Mouse (Mus musculus) limb, embryonic 14.5 days (tissue): ENCODE data around the gene Nav2. TPM values are rescaled to one million over a fixed set of nuclear protein-coding genes. Genes with fewer than 3 reads are reported as not detected.

Experiments
- ATAC-seq: fragments of 200-750 bp; cut with Nextera tagmentation; 2 replicates; pipeline ENCODE4 v1.8.0; 2017; ENCODE audit warnings: low read depth, moderate number of reproducible peaks, moderate TSS enrichment; ENCODE audit not compliant: low FRiP score
- DNase-seq: peaks from one replicate; pipeline ENCODE4 v3.0.0-alpha.2; 2015; ENCODE audit warnings: low spot score
- H3K27ac ChIP-seq: fragments of 300-500 bp; sonication (generic); replicated peaks from 2 replicates; pipeline ENCODE4 v1.5.1; 2014; ENCODE audit warnings: low read depth, mild to moderate bottlenecking, low read length, moderate library complexity, mixed read lengths
- H3K27me3 ChIP-seq: fragments of 300-500 bp; sonication (generic); 2 replicates; pipeline ENCODE4 v1.6.1; 2014; ENCODE audit warnings: low read length, mixed read lengths; ENCODE audit not compliant: control insufficient read depth, insufficient read depth
- H3K36me3 ChIP-seq: fragments of 300-500 bp; sonication (generic); 2 replicates; pipeline ENCODE4 v1.6.1; 2014; ENCODE audit warnings: mild to moderate bottlenecking, low read length, moderate library complexity, mixed read lengths; ENCODE audit not compliant: control insufficient read depth, insufficient read depth
- H3K4me1 ChIP-seq: fragments of 300-500 bp; sonication (generic); 2 replicates; pipeline ENCODE4 v1.6.1; 2014; ENCODE audit warnings: antibody characterized with exemption, low read length, mixed read lengths; ENCODE audit not compliant: control insufficient read depth, insufficient read depth
- H3K4me2 ChIP-seq: fragments of 300-500 bp; sonication (generic); replicated peaks from 2 replicates; pipeline ENCODE4 v1.6.1; 2014; ENCODE audit warnings: low read depth, mild to moderate bottlenecking, low read length, moderate library complexity; ENCODE audit not compliant: severe bottlenecking
- H3K4me3 ChIP-seq: fragments of 300-500 bp; sonication (generic); replicated peaks from 2 replicates; pipeline ENCODE4 v1.5.1; 2014; ENCODE audit warnings: low read length
- H3K9ac ChIP-seq: fragments of 300-500 bp; sonication (generic); 2 replicates; pipeline ENCODE4 v1.6.1; 2014; ENCODE audit warnings: mild to moderate bottlenecking, low read depth, low read length, moderate library complexity; ENCODE audit not compliant: severe bottlenecking
- H3K9me3 ChIP-seq: fragments of 300-500 bp; sonication (generic); 2 replicates; pipeline ENCODE4 v1.6.1; 2016; ENCODE audit warnings: low read length; ENCODE audit not compliant: control insufficient read depth
- POLR2A ChIP-seq: fragments of 200-500 bp; IDR thresholded peaks from 2 replicates; pipeline ENCODE4 v1.8.0; 2012; ENCODE audit warnings: inconsistent platforms, mild to moderate bottlenecking, moderate library complexity, borderline replicate concordance; ENCODE audit not compliant: insufficient read depth, insufficient read length; ENCODE audit errors: extremely low read depth
- WGBS: fragments of 180-500 bp; shearing (Covaris S2); extraction: QIAGEN DNeasy Blood & Tissue Kit; methylation state at CpG from one replicate; pipeline ENCODE4 v1.1.7; 2014; 5-methylcytosine and 5-hydroxymethylcytosine counted together
- polyA plus RNA-seq, 2 experiments: library from polyadenylated mRNA; depleted of rRNA in 1 of 2; stranded (reverse) in 1 of 2; unstranded in 1 of 2; fragments of >200 nt; fragmentation: Nextera tagmentation in 1 of 2; extraction: Ambion mirVana in 1 of 2; gene quantifications; 2 replicates each; pipeline versions ENCODE4 v1.2.1 to v1.2.3; 2012 to 2014

Nav2 gene
- polyA plus RNA-seq, 2 experiments, result 15.8 to 16.8 TPM

- DNase-seq (no peak), ATAC-seq (no peak)
- Histone ChIP-seq H3K4me2 (no peak overlapping the region), H3K9me3 (no peaks in the 10 kb centered on the region), H3K4me1 (no peaks in the 10 kb centered on the region; the same call in 1 of the 2 replicates), H3K27me3 (no peaks in the 10 kb centered on the region), H3K36me3 (no peaks in the 10 kb centered on the region), H3K27ac (no peak overlapping the region), H3K4me3 (no peak overlapping the region), H3K9ac (no peak overlapping the region)
- TF ChIP-seq POLR2A, result no peak
- 50% methylated on average over 8 of the region's 8 CpGs for WGBS
These were observed 83.5 kb downstream of the Nav2 start for GRCm38 (mm10) chr7:48991911-48992552.

- Histone ChIP-seq H3K4me1 (no peaks in the 10 kb centered on the region; the same call in 1 of the 2 replicates), H3K4me3 (no peak overlapping the region), H3K4me2 (no peak overlapping the region), H3K9me3 (no peaks in the 10 kb centered on the region), H3K27me3 (no peaks in the 10 kb centered on the region), H3K27ac (no peak overlapping the region), H3K9ac (no peak overlapping the region), H3K36me3 (no peaks in the 10 kb centered on the region)
- DNase-seq (no peak), ATAC-seq (no peak)
- WGBS, result 15% methylated on average over 13 of the region's 13 CpGs
- no peak for TF ChIP-seq POLR2A
These were observed 86.7 kb downstream of the Nav2 start for GRCm38 (mm10) chr7:48995171-48995570.

- TF ChIP-seq POLR2A, result no peak
- no peak for DNase-seq
- no peaks in the 10 kb centered on the region for H3K36me3 ChIP-seq
- 61% methylated on average over 8 of the region's 8 CpGs for WGBS
- H3K9me3 ChIP-seq, result no peaks in the 10 kb centered on the region
- no peaks in the 10 kb centered on the region; the same call in 1 of the 2 replicates for H3K4me1 ChIP-seq
- no peaks in the 10 kb centered on the region for H3K27me3 ChIP-seq
- H3K27ac ChIP-seq, result no peak overlapping the region
- H3K9ac ChIP-seq, result no peak overlapping the region
- no peak overlapping the region for H3K4me2 ChIP-seq
- H3K4me3 ChIP-seq, result no peak overlapping the region
- ATAC-seq, result no peak
These were observed 87.2 kb downstream of the Nav2 start for GRCm38 (mm10) chr7:48995701-48996100.

- ATAC-seq (no peak), DNase-seq (no peak)
- H3K9ac ChIP-seq, result no peak overlapping the region
- no peak for TF ChIP-seq POLR2A
- no peaks in the 10 kb centered on the region; the same call in 1 of the 2 replicates for H3K4me1 ChIP-seq
- WGBS, result 69% methylated on average over 5 of the region's 5 CpGs
- H3K9me3 ChIP-seq, result no peaks in the 10 kb centered on the region
- H3K4me2 ChIP-seq, result no peak overlapping the region
- H3K27ac ChIP-seq, result no peak overlapping the region
- H3K36me3 ChIP-seq, result no peaks in the 10 kb centered on the region
- H3K4me3 ChIP-seq, result no peak overlapping the region
- H3K27me3 ChIP-seq, result no peaks in the 10 kb centered on the region
These were observed 88.3 kb downstream of the Nav2 start for GRCm38 (mm10) chr7:48996829-48997228.

- DNase-seq (no peak), ATAC-seq (no peak)
- H3K9me3 ChIP-seq, result no peaks in the 10 kb centered on the region
- no peaks in the 10 kb centered on the region; the same call in 1 of the 2 replicates for H3K4me1 ChIP-seq
- H3K9ac ChIP-seq, result no peak overlapping the region
- H3K27ac ChIP-seq, result no peak overlapping the region
- WGBS, result 81% methylated on average over 8 of the region's 8 CpGs
- no peak overlapping the region for H3K4me3 ChIP-seq
- no peak for TF ChIP-seq POLR2A
- H3K4me2 ChIP-seq, result no peak overlapping the region
- no peaks in the 10 kb centered on the region for H3K27me3 ChIP-seq
- H3K36me3 ChIP-seq, result no peaks in the 10 kb centered on the region
These were observed 89.6 kb downstream of the Nav2 start for GRCm38 (mm10) chr7:48998097-48998496.
